Mouse (Mus musculus) fat pad, adult 2 months (tissue): ENCODE measurements around the gene Lrrc72.
"Not testable (repeated sequence)": the region's sequence is repeated elsewhere in the genome, so short reads cannot be mapped to it uniquely, and the experiment has no call there.

Experiments
- DNase-seq: peaks from one replicate; pipeline ENCODE4 v3.0.0-alpha.2; 2011; ENCODE audit warnings: low read depth, low spot score; ENCODE audit errors: extremely low read depth

The Lrrc72 gene

DNA sequence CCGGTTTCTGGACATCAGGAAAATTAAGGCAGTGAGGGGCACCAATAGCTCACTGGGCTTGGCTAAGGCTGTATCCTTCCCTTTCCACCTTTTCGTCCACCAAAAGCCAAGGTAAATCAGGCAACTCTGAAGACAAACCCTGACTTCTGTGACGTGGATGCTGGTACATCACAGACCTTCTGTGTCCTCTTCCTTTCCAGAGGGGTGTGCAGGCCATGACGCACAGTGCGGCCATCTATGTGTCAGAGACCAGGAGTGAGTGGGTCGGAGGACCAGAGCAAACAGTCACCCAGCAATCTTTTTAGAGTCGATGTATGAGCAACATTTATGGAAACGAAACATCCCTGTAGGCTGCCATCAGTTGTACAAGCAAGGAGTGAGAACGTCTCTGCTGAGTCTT lies at the start of gene Lrrc72:
Gene Lrrc72, minus strand, starts transcription at position 101 of the 400 bp plus-strand sequence.
- no peak for DNase-seq

DNA sequence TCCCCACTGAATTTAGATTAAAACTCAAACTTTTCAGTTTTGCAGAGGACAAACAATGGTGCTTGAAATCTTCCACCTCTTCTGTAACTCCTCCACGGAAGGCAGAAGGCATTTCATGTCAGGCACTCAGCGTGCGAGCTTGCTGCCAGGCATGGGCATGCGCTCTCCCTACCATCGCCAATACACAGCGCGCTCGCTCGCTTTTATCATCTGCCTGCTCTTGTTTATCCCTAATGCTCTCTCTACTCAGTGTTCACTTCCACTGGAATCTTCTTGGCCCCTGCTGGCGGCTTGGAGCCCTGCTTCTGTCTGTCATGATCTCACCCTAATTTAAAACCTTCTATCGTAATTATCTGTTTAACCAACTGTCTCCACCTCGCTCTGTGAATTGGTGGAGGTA lies 49.1 kb upstream of the Lrrc72 start:
- no peak for DNase-seq

DNA sequence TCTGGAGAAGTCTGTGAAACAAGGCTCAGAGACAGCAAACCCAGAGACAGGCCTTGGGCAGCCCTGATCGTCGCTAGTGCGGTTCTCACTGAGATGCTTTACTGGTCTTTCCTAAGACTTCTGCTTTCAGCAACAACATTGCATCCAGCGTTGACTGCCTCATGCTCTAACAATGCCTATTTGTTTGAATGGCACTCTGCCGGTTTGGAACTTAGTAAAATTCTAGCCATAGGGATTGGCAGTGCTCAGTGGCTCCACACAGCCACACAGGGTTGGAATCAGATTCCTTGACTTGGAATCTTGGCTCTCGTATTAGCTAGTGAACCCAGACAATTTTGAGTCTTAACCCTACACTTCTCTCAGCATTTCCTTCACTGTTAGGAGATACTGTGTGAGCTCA lies 38.1 kb upstream of the Lrrc72 start:
- no peak for DNase-seq

DNA sequence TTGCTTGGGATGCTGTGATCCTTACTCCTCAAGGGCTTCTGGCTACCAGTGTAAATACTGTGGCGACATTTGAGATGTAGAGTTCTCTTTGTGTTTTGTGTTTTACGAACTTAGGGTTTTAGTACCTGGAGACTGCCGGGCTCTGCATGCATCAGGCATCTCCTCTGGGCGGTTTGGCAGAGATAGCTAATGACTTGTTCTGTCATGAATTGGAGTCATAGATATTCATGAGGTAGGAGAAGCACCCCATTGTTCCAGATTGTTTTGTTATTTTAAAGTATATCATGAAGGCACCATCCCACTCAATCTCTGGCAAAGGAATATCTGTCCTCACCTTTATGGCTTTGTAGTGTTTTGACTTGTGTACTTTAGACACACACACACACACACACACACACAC lies 37.3 kb upstream of the Lrrc72 start:
- DNase-seq: peak; percentile 90

DNA sequence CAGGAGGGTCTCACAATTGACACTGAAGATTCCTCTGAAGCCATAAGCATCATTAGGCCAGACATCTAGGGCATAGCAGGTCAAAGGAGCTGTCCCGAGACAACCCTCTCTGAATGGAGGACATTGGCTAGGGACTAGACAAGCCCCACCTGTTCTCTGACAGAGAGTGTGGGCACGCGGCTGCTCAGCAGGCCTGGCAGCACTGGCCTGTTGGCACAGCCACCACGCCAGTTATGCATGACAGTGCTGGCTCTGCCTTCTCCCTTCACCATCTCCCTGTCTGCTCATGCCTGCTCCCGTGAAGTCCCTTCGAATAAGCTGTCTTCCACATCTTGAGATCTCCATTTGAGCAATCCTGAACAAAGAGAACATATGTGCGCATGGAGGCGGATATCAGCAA lies 36.4 kb upstream of the Lrrc72 start:
- DNase-seq: no peak

DNA sequence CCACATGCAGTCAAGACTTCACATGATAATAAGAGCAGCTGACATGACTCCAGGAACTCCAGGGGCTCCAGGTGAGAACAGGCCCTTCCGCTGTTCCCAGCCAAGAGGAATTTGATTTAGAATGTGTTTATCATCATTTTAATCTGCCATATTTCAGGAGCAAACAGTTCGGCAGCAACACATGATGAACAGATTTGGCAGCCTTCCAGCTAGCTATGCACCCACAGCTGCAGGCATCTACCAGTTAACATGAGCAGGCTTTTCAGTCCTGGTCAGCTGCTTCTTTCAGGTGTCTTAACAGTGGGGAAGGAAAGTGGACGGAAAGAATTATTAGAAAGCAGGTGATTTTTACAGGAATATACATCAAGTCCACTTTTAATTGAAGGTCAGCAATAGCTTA lies 21.6 kb upstream of the Lrrc72 start:
- DNase-seq: peak; percentile 14

DNA sequence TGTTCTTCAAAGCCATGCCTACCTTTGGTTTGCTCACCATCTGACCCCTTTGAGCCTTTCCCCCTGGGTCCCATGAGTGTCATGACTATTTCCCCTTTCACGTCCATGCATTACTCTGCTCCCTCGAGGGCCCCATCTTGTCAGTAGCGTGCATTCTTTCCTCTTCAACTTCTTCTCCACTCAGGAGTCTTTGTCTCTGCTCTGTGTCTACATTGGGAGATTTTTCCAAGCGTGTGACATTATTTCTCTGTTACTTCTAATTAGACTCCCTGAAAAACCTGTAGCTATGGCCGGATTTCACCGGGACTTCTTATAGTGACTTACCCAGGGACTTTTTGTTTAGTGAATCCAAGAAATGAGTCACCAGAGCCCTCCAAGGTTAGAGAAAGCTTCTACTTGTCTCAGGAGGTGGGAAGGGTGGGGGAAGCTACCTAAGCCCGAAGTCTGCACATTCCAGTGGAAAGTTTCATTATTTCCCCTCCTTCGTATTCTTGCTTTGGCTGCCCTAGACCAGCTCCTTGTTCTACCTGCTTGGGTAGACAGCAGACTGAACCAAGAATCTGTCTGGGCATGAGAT lies 14.6 kb upstream of the Lrrc72 start:
- DNase-seq: no peak

DNA sequence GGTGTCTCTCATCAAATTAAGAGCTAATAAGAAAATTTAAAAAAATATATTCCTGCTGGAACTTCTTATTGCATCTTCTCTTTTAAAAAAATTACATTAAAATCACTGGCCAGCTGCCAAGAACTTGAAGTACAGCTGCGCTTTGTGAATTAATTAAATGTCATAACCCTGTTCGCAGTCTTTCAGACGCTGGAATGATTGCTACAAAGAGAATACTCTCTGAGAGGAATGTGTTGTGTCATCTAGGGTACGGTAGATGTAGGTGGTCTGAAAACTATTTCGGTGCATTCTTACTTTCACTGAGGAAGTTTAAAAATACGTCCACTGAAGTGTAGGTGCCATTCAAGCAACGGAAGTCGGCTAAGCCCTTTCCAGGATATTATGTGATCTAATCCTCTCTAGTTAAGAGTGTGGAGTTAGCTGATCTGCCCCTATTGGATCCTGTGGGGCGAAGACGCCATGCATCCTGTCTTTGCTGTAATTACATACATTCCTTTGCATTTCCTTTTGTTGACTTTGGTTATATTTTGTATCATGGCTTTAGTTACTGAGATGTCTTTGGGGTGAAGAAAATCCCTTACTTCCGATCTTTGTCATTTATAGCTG lies 9.0 kb upstream of the Lrrc72 start:
- DNase-seq: no peak

DNA sequence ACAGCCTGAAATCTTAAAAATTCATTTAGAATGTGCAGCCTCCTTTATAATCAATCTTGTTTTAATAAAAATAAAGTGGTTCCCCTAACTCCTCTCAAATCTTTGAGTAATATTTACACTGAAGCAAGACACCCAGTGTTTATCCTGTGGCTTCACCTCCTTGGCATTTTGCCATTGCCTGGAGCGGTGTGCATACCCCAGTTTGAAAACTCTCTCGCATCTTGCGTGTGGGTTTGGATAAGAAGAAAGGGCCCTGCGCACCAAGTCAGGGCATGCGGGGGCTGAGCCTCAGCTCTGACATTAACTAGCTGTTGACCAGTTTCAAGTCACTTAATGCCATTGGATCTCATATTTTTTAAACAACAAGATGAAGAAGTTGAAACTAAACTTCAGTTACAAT lies 2.2 kb upstream of the Lrrc72 start:
- no peak for DNase-seq

DNA sequence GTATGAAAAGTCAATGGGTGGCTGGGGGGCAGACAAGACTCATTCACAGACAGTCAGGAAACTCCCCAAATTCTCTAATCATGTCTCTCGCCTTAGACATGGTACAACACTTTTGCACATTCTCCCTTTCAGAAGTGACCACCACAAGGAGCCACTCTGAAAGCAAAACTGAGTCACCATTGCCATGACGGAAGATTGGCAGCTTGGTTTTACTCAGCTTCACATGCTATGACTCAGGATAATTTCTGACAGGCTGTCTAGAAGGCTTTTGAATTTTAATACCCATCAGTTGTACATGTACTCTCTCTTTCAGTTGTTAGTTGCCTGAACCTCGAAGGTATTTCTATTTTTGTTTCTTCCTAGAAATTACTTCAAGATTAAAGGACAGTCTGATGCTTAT lies 12.0 kb downstream of the Lrrc72 start:
- DNase-seq: no peak

DNA sequence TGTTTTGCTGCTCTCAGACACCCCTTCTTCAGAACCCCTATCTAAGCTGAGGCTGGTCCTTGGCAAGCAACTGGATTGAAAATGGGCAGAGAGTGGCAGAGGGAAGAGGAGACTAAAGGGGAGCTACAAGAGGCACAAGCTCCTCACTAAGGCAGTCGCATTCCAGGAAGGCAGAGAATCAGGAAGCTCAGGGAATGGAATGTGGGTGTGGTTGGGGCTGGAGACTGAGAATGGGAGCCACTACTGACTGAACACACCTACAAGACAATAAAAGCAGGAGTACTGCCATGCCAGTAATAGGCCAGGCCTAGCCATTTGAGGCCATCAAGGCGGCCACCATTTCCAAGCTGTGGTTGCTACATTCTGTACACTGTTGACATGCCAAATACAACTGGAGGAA lies 21.8 kb downstream of the Lrrc72 start:
- DNase-seq: no peak

DNA sequence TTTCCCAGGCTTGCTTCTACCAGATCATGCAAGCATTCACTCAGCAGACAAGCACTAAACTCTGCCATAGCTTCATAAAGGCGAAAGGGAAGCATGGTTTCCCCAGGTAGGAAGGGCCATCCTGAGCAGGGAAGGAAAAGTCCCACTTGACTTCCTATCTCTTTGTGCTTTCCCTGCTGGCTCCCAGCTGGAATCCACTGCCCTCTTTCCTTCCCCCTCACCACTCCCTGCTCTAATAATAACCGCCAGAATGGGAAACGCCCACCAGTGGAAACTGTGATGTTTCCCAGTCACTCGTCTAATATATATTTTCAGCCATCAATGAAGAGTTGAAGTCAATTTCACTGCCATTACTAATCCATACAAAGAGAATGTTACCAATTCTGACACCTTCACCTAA lies 28.8 kb downstream of the Lrrc72 start:
- no peak for DNase-seq

DNA sequence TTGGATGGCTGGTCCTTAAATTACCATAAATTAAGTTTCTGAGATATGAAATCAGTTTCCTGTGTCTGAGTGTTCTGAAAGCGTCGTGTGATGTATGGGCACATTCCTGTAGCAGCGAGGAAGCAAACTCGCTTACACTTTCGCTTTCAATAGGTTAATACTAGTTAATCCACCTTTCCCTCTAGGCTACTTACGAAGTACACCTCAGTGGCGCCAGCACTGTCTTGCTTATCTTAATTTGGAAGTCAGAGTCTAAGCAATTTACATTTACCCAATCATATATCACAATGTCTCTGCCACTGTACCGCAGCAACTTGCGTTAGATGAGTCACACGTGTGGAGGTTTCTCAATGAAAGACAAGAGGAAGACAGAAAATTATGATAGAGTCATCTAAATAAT lies 36.3 kb downstream of the Lrrc72 start:
- peak; percentile 71 for DNase-seq

DNA sequence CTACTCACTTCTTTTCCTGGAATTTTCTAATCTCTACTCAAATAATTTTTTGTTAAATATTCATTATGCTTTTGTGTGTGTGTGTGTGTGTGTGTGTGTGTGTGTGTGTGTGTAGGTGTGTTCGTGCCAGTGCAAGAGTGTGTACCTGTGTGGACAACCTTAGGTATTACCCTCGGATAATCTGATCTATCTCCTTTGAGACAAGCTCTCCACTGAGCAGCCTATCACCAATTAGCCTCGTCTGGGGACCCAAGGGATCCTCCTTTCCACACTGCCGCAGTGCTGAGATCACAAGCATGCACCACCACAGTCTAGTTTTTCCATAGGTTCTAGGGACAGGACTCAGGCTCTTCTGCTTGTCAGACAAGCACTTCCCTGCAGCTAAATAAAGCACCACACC lies 37.0 kb downstream of the Lrrc72 start:
- no peak for DNase-seq

DNA sequence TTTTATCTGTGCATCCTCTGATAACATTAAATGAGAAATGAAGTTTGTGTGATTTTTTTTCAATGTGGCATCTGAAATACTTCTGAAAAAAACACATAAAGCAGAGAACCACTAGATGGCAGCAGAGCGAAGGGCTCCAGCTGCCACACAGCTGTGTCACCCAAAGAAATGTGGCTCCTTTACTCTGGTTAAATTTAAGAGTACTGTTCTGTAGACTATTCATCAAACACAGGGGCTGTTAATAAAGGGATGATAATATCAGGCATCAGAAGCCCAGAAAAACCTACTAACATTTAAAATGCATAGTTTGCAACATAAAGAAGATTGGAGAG lies 38.1 kb downstream of the Lrrc72 start:
- DNase-seq: no peak

DNA sequence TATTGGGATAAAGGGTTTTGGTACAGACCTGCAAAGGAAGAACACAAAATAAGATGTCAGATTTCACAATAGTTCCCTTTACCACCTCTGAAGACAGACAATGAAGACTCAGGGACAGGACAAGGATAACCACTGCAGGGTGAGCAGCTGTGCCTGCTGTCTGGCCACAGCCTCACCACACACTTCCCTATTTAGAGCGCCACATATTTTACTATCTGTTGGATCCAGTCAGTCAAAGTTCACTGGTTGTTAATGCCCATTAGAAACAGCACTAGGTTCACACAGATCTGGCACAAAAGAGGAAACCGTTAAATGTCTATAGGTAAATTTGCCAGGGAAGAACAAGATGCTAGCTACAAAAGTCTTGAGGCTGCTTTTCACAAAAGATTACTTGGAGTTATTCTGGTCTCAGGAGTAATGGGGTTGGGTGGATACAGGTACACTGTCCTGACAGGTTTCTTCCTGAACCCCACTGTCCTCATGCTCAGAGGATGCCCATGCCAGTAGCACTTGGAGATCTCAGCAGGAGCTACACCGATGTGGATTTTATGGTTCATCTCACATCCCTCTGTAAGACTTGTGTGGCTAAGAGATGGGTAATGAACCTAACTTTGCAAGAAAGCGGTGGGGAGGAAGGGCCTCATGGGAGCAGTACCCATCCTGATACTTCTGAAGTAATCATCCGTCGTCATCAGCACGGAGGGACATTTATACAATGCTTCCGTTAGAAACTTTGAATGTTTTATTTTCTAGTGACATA lies 38.6 kb downstream of the Lrrc72 start:
- no peak for DNase-seq

DNA sequence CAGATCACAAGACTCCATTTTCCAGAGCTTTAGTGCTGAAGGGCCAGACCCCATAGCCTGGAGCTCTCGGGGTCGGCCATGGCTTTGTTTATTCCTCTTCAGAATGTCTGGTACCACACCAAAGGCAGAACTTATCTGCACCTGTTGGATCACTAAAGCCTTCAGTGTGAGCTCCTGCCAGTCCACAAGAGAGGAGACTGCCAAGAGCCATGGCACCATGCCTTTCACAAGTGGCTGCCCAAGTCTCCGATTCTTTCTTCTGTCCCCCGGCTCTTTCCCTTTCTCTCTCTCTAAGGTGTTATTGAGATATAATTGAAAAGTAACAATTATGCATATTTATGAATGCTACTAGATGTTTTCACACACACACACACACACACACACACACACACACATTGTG lies 43.1 kb downstream of the Lrrc72 start:
- DNase-seq: no peak

DNA sequence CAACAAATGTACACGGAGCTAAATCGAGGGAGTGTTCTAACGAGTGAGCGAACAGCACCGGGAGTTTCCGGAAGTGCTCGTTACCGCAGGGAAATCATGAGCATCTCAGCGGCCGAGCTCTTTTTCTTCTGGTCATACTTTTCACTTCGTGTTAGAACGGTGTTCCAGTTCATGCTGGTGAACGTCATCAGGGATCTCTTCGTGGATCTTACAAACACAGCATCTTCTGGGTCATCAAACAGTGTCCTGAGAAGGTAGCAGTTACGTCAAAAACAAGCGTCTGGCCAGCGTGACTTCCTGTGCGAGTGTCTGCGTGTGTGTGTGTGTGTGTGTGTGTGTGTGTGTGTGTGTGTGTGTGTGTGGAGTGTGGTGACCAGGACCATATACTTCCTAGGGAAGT lies 44.7 kb downstream of the Lrrc72 start:
- no peak for DNase-seq

DNA sequence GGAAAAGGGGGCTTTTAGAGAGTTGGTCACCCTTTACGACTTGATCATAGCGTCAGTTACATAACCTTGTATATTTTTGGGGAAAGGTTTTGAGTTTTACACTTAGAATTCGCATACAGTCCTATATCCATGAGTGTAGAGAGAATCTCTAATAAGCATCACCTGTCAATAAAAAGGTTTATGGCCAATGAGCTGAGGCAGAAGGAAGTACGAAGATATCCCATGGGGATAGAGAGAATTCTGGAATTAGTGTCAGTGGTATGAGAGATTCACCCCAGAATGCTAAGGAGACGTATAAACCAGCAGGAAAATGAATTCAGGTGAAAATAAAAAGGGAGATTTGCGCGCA lies 45.4 kb downstream of the Lrrc72 start:
- no peak for DNase-seq

DNA sequence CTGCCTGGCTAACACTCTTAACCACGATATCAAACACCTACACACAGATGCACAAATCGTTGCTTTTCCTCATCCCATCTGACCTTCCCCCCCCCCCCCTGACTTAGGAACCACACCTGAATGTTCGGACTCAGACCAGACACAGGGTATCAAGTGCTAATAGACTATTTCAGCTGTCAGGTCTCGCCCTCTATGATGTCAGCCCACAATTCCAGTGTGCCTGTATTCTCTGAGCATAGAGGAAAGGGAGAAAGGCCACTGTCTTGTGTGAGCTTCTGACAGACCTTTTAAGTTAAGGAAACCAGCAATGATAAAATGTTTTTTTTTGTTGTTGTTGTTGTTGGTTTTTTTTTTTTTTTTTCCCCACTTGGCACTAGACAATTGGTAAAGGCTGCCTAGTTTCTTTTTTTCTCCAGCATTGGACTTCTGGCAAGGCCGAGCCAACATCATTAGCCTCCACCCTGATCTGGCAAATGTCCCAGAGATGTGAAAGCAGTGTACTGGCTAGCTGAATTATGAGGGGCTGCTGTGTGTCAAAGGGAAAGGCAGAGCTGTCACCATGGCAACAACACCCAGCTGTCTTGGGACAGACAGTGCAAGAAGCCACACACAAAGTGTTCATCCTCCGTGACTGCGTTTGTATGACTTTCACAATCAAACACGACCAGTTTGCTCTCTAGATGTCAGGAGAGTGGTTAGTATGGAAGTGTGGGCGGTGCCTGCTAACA lies 46.0 kb downstream of the Lrrc72 start:
- no peak for DNase-seq

DNA sequence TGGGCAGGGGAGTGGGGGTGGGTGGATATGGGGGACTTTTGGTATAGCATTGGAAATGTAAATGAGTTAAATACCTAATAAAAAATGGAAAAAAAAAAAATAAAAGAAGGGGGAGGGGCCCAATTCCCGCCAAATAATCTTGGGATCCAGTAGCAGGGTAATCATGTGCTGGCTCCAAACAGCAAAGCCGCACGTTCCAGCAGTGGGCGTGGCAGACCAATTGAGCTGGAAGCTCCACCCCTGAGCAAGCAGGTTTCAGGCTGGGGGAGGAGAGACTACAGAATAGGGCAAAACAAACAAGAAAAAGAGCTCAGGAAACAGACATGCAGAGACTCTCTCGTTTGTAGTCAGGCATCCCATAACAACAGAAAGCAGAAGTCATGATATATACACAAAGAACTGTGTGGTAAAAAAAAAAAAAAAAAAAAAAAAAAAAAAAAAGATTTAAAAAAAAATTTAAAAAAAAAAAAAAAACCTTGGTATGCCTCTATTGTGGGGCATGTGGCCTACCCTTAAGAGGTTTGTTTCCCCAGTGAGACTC lies 47.5 kb downstream of the Lrrc72 start:
- DNase-seq: not testable (repeated sequence)

DNA sequence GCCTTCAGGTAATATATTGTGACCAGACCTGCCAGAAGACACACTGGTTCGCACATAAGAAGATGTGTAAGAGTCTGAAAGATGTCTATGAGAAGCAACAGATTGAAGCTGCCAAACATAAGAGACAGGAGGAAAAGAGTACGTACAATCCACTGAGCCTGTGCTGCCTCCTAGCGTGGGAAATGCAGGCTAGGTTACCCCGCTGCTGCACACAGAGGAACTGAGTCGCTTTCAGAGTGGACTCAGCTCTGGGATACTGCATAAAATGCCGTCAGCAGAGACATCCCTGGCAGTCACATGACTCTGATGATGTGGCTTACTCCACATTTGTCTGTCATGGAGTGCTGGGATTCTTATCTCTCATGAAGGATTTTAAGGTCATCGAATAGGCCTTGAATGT lies 58.2 kb downstream of the Lrrc72 start:
- no peak for DNase-seq
